Mouse (Mus musculus): ENCODE measurements at regions not wholly inside any gene's neighbourhood (a gene's known extent, or its start where the extent isn't known, plus 50 kb on each side); places are given as distances from the start of the nearest gene placed in this dataset.
A peak's percentile ranks its signal among the peaks of the same experiment; 100 is the strongest.

- no peaks in the 10 kb centered on the region for H3K27me3 ChIP-seq (ENCODE audit: control insufficient read depth, insufficient read depth, low read length)
- no peaks in the 10 kb centered on the region for H3K4me1 ChIP-seq (ENCODE audit: control insufficient read depth, insufficient read depth, low read length)
- no peaks in the 10 kb centered on the region for H3K9me3 ChIP-seq (replicated peaks; ENCODE audit: control insufficient read depth, low read length)
- 64% methylated on average over 2 of the region's 2 CpGs for WGBS
- H3K9ac ChIP-seq (replicated peaks; ENCODE audit: low read length): no peak overlapping the region
- H3K36me3 ChIP-seq (replicated peaks; ENCODE audit: control insufficient read depth, insufficient read depth, low read depth, low read length): no peaks in the 10 kb centered on the region
- no peak overlapping the region for H3K4me3 ChIP-seq (ENCODE audit: low read depth, low read length)
- ATAC-seq (replicated peaks; ENCODE audit: insufficient number of reproducible peaks, low FRiP score, low TSS enrichment, low read depth) (no peak), DNase-seq (ENCODE audit: low spot score) (peak; percentile 35)
- H3K27ac ChIP-seq (replicated peaks; ENCODE audit: low read depth, low read length): no peak overlapping the region
- no peak overlapping the region for H3K4me2 ChIP-seq (ENCODE audit: low read depth, low read length)
Observed at GRCm38 (mm10) chr9:79165596-79165995, 550.2 kb downstream of the Cd109 start.

GRCm38 (mm10) chr9:79173036-79173435 is 545.6 kb downstream of the Col12a1 start:
- Histone ChIP-seq H3K9ac (replicated peaks; ENCODE audit: low read length) (no peak overlapping the region), H3K9me3 (replicated peaks; ENCODE audit: control insufficient read depth, low read length) (no peaks in the 10 kb centered on the region), H3K4me1 (ENCODE audit: control insufficient read depth, insufficient read depth, low read length) (no peaks in the 10 kb centered on the region), H3K36me3 (replicated peaks; ENCODE audit: control insufficient read depth, insufficient read depth, low read depth, low read length) (no peaks in the 10 kb centered on the region), H3K27ac (replicated peaks; ENCODE audit: low read depth, low read length) (no peak overlapping the region), H3K27me3 (ENCODE audit: control insufficient read depth, insufficient read depth, low read length) (no peaks in the 10 kb centered on the region), H3K4me3 (ENCODE audit: low read depth, low read length) (no peak overlapping the region), H3K4me2 (ENCODE audit: low read depth, low read length) (no peak overlapping the region)
- ATAC-seq (replicated peaks; ENCODE audit: insufficient number of reproducible peaks, low FRiP score, low TSS enrichment, low read depth): no peak
- no peak for DNase-seq (ENCODE audit: low spot score)

- no peaks in the 10 kb centered on the region for H3K27me3 ChIP-seq (ENCODE audit: control insufficient read depth, insufficient read depth, low read length)
- no peak overlapping the region for H3K9ac ChIP-seq (replicated peaks; ENCODE audit: low read length)
- WGBS: 92% methylated on average over 2 of the region's 2 CpGs
- ATAC-seq (replicated peaks; ENCODE audit: insufficient number of reproducible peaks, low FRiP score, low TSS enrichment, low read depth) (no peak), DNase-seq (ENCODE audit: low spot score) (no peak)
- no peaks in the 10 kb centered on the region for H3K36me3 ChIP-seq (replicated peaks; ENCODE audit: control insufficient read depth, insufficient read depth, low read depth, low read length)
- H3K4me1 ChIP-seq (ENCODE audit: control insufficient read depth, insufficient read depth, low read length): no peaks in the 10 kb centered on the region
- H3K9me3 ChIP-seq (replicated peaks; ENCODE audit: control insufficient read depth, low read length): no peaks in the 10 kb centered on the region
- H3K27ac ChIP-seq (replicated peaks; ENCODE audit: low read depth, low read length): no peak overlapping the region
- H3K4me3 ChIP-seq (ENCODE audit: low read depth, low read length): no peak overlapping the region
- H3K4me2 ChIP-seq (ENCODE audit: low read depth, low read length): no peak overlapping the region
Observed at GRCm38 (mm10) chr9:79179954-79180353, 538.7 kb downstream of the Col12a1 start.

- DNase-seq (ENCODE audit: low spot score) (no peak), ATAC-seq (replicated peaks; ENCODE audit: insufficient number of reproducible peaks, low FRiP score, low TSS enrichment, low read depth) (no peak)
- Histone ChIP-seq H3K4me3 (ENCODE audit: low read depth, low read length) (no peak overlapping the region), H3K9ac (replicated peaks; ENCODE audit: low read length) (no peak overlapping the region), H3K4me2 (ENCODE audit: low read depth, low read length) (no peak overlapping the region), H3K4me1 (ENCODE audit: control insufficient read depth, insufficient read depth, low read length) (no peaks in the 10 kb centered on the region), H3K36me3 (replicated peaks; ENCODE audit: control insufficient read depth, insufficient read depth, low read depth, low read length) (no peaks in the 10 kb centered on the region), H3K9me3 (replicated peaks; ENCODE audit: control insufficient read depth, low read length) (no peaks in the 10 kb centered on the region), H3K27ac (replicated peaks; ENCODE audit: low read depth, low read length) (no peak overlapping the region), H3K27me3 (ENCODE audit: control insufficient read depth, insufficient read depth, low read length) (no peaks in the 10 kb centered on the region)
- 93% methylated on average over 2 of the region's 2 CpGs for WGBS
Observed at GRCm38 (mm10) chr9:79195420-79195819, 523.2 kb downstream of the Col12a1 start.

- Histone ChIP-seq H3K9ac (replicated peaks; ENCODE audit: low read length) (no peak overlapping the region), H3K4me3 (ENCODE audit: low read depth, low read length) (no peak overlapping the region), H3K4me1 (ENCODE audit: control insufficient read depth, insufficient read depth, low read length) (no peaks in the 10 kb centered on the region), H3K27me3 (ENCODE audit: control insufficient read depth, insufficient read depth, low read length) (no peaks in the 10 kb centered on the region), H3K4me2 (ENCODE audit: low read depth, low read length) (no peak overlapping the region), H3K27ac (replicated peaks; ENCODE audit: low read depth, low read length) (no peak overlapping the region), H3K9me3 (replicated peaks; ENCODE audit: control insufficient read depth, low read length) (no peaks in the 10 kb centered on the region), H3K36me3 (replicated peaks; ENCODE audit: control insufficient read depth, insufficient read depth, low read depth, low read length) (no peaks in the 10 kb centered on the region)
- ATAC-seq (replicated peaks; ENCODE audit: insufficient number of reproducible peaks, low FRiP score, low TSS enrichment, low read depth) (no peak), DNase-seq (ENCODE audit: low spot score) (no peak)
- WGBS: 69% methylated on average over 3 of the region's 3 CpGs
Observed at GRCm38 (mm10) chr9:79201755-79202154, 516.9 kb downstream of the Col12a1 start.

GRCm38 (mm10) chr9:79213364-79213763 is 505.3 kb downstream of the Col12a1 start:
- Histone ChIP-seq H3K4me2 (ENCODE audit: low read depth, low read length) (no peak overlapping the region), H3K27ac (replicated peaks; ENCODE audit: low read depth, low read length) (no peak overlapping the region), H3K9ac (replicated peaks; ENCODE audit: low read length) (no peak overlapping the region), H3K4me1 (ENCODE audit: control insufficient read depth, insufficient read depth, low read length) (no peaks in the 10 kb centered on the region), H3K4me3 (ENCODE audit: low read depth, low read length) (no peak overlapping the region), H3K9me3 (replicated peaks; ENCODE audit: control insufficient read depth, low read length) (no peaks in the 10 kb centered on the region), H3K36me3 (replicated peaks; ENCODE audit: control insufficient read depth, insufficient read depth, low read depth, low read length) (no peaks in the 10 kb centered on the region), H3K27me3 (ENCODE audit: control insufficient read depth, insufficient read depth, low read length) (no peaks in the 10 kb centered on the region)
- no peak for ATAC-seq (replicated peaks; ENCODE audit: insufficient number of reproducible peaks, low FRiP score, low TSS enrichment, low read depth)
- peak; percentile 34 for DNase-seq (ENCODE audit: low spot score)
- 32% methylated on average over 6 of the region's 6 CpGs for WGBS

GRCm38 (mm10) chr9:79215986-79216385 is 502.6 kb downstream of the Col12a1 start:
- H3K4me3 ChIP-seq (ENCODE audit: low read depth, low read length): no peak overlapping the region
- H3K27me3 ChIP-seq (ENCODE audit: control insufficient read depth, insufficient read depth, low read length): no peaks in the 10 kb centered on the region
- H3K4me1 ChIP-seq (ENCODE audit: control insufficient read depth, insufficient read depth, low read length): no peaks in the 10 kb centered on the region
- H3K4me2 ChIP-seq (ENCODE audit: low read depth, low read length): no peak overlapping the region
- no peaks in the 10 kb centered on the region for H3K9me3 ChIP-seq (replicated peaks; ENCODE audit: control insufficient read depth, low read length)
- 57% methylated on average over 3 of the region's 3 CpGs for WGBS
- no peak overlapping the region for H3K27ac ChIP-seq (replicated peaks; ENCODE audit: low read depth, low read length)
- no peak overlapping the region for H3K9ac ChIP-seq (replicated peaks; ENCODE audit: low read length)
- DNase-seq (ENCODE audit: low spot score) (no peak), ATAC-seq (replicated peaks; ENCODE audit: insufficient number of reproducible peaks, low FRiP score, low TSS enrichment, low read depth) (no peak)
- H3K36me3 ChIP-seq (replicated peaks; ENCODE audit: control insufficient read depth, insufficient read depth, low read depth, low read length): no peaks in the 10 kb centered on the region

GRCm38 (mm10) chr9:79216432-79216831 is 502.2 kb downstream of the Col12a1 start:
- Histone ChIP-seq H3K9me3 (replicated peaks; ENCODE audit: control insufficient read depth, low read length) (no peaks in the 10 kb centered on the region), H3K4me2 (ENCODE audit: low read depth, low read length) (no peak overlapping the region), H3K27me3 (ENCODE audit: control insufficient read depth, insufficient read depth, low read length) (no peaks in the 10 kb centered on the region), H3K9ac (replicated peaks; ENCODE audit: low read length) (no peak overlapping the region), H3K4me1 (ENCODE audit: control insufficient read depth, insufficient read depth, low read length) (no peaks in the 10 kb centered on the region), H3K36me3 (replicated peaks; ENCODE audit: control insufficient read depth, insufficient read depth, low read depth, low read length) (no peaks in the 10 kb centered on the region), H3K4me3 (ENCODE audit: low read depth, low read length) (no peak overlapping the region), H3K27ac (replicated peaks; ENCODE audit: low read depth, low read length) (no peak overlapping the region)
- WGBS: 77% methylated on average over 2 of the region's 2 CpGs
- no peak for DNase-seq (ENCODE audit: low spot score)
- ATAC-seq (replicated peaks; ENCODE audit: insufficient number of reproducible peaks, low FRiP score, low TSS enrichment, low read depth): no peak

Measured in embryonic facial prominence, embryonic 11.5 days (tissue).